Mouse (Mus musculus) hindbrain, embryonic 14.5 days (tissue): ENCODE results near the gene Plcb2. TPM values are rescaled to one million over a fixed set of nuclear protein-coding genes. Genes with fewer than 3 reads are reported as not detected.
A peak's percentile ranks its signal among the peaks of the same experiment; 100 is the strongest.

Experiments used
- ATAC-seq: fragments of 200-750 bp; cut with Nextera tagmentation; 2 replicates; pipeline ENCODE4 v1.8.0; 2017; ENCODE audit warnings: moderate number of reproducible peaks, mild to moderate bottlenecking, moderate TSS enrichment, moderate library complexity; ENCODE audit not compliant: low FRiP score
- DNase-seq: peaks from one replicate; pipeline ENCODE4 v3.0.0-alpha.2; 2015; ENCODE audit warnings: low spot score
- H3K27ac ChIP-seq: fragments of 300-500 bp; sonication (generic); 2 replicates; pipeline ENCODE4 v1.5.1; 2014; ENCODE audit warnings: mild to moderate bottlenecking, moderate library complexity
- H3K27me3 ChIP-seq: fragments of 300-500 bp; sonication (generic); 2 replicates; pipeline ENCODE4 v1.6.1; 2014; ENCODE audit warnings: mild to moderate bottlenecking, low read length, mixed read lengths; ENCODE audit not compliant: control insufficient read depth, insufficient read depth
- H3K36me3 ChIP-seq: fragments of 300-500 bp; sonication (generic); replicated peaks from 2 replicates; pipeline ENCODE4 v1.6.1; 2014; ENCODE audit not compliant: control insufficient read depth, insufficient read depth
- H3K4me1 ChIP-seq: fragments of 300-500 bp; sonication (generic); replicated peaks from 2 replicates; pipeline ENCODE4 v1.6.1; 2014; ENCODE audit warnings: antibody characterized with exemption, low read length, mixed read lengths; ENCODE audit not compliant: control insufficient read depth, insufficient read depth
- H3K4me2 ChIP-seq: fragments of 300-500 bp; sonication (generic); replicated peaks from 2 replicates; pipeline ENCODE4 v1.6.1; 2014; ENCODE audit warnings: mild to moderate bottlenecking, moderate library complexity
- H3K4me3 ChIP-seq: fragments of 300-500 bp; sonication (generic); replicated peaks from 2 replicates; pipeline ENCODE4 v1.5.1; 2014; ENCODE audit warnings: mild to moderate bottlenecking, low read length
- H3K9ac ChIP-seq: fragments of 300-500 bp; sonication (generic); 2 replicates; pipeline ENCODE4 v1.6.1; 2014
- H3K9me3 ChIP-seq: fragments of 300-500 bp; sonication (generic); 2 replicates; pipeline ENCODE4 v1.6.1; 2016; ENCODE audit warnings: low read length; ENCODE audit not compliant: control insufficient read depth
- WGBS: fragments of 180-500 bp; shearing (Covaris S2); extraction: QIAGEN DNeasy Blood & Tissue Kit; methylation state at CpG from one replicate; pipeline ENCODE4 v1.1.7; 2014; 5-methylcytosine and 5-hydroxymethylcytosine counted together
- polyA plus RNA-seq: library from polyadenylated mRNA; unstranded; fragments of >200 nt; fragmentation: Nextera tagmentation; extraction: Ambion mirVana; gene quantifications from 2 replicates; pipeline ENCODE4 v1.2.1, GENCODE M21; 2014

The Plcb2 gene
- polyA plus RNA-seq, 1 experiment from 2014 or later, result 0.54 TPM

DNA sequence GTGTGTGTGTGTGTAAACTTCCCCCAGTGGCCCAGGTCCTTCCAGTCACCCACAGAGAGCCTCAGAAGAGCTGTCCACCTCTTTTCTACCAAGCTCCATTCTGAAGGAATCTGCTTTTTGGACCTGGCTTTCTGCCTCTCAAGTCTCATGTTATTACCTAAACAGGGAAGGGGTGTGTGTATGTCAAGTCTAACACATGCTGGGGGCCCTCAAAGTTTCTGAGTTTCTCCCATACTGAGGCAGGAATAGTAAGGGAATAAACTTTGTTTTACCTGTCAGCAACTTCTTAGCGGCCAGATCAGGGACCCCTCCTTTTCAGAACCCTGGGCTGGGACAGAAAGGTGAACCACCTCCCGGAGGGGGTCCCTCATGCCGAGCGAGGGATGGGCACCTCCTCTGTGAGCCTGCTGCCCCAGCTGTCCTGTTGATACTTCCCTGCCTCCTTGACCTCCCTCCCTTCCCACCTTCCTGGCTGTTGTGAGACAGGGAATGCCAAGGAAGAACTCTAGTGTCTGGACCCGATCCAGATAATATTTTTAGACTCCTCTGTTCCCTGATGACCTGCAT is 30.8 kb downstream of the Plcb2 start:
- no peak overlapping the region for H3K4me3 ChIP-seq
- H3K27me3 ChIP-seq, result peaks cover 62% of the 10 kb centered on the region
- DNase-seq (no peak), ATAC-seq (no peak)
- peaks cover 8% of the 10 kb centered on the region for H3K4me1 ChIP-seq
- peaks cover 10% of the 10 kb centered on the region for H3K36me3 ChIP-seq
- 34% methylated on average over 5 of the region's 5 CpGs for WGBS
- no peak overlapping the region for H3K4me2 ChIP-seq
- no peak overlapping the region for H3K27ac ChIP-seq
- no peaks in the 10 kb centered on the region for H3K9me3 ChIP-seq
- no peak overlapping the region for H3K9ac ChIP-seq

DNA sequence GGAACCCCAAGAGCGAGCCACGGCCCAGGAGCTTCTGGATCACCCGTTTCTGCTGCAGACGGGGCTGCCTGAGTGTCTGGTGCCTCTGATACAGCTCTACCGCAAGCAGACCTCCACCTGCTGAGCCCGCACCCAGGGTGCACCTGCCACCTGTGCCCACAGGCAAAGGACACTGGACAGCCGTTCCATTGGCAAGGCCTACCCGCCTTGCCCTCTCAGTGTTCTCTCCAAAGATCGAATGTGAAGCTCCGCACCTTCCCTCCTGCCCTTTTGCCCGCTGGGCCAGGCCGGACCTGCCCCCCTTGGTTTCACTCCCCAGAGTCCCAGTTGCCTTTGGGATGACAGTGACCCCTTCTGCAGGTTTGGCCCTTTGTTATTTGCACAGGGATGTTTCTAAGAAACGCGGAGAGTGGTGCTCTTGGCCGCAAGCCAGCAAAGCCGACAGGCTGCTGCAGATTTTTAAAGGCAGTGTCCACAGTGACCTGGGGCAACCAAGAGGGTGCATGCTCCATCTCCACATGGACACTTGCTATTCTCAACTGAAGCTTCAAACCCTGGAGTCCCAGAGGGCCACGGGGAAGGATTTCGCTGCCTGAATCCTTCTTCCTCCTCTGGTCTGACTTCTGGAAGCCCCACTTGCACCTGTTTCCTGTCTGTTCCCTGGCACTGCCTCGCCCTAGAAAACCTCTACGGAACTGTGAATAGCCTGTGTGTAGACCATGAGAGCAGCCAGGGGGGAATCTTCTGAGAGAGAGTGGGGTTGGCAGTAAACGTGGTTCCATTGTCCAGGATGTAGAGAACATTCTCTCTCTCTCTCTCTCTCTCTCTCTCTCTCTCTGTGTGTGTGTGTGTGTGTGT is 31.6 kb downstream of the Plcb2 start:
- Histone ChIP-seq H3K4me2 (no peak overlapping the region), H3K4me1 (peaks cover 7% of the 10 kb centered on the region), H3K9me3 (no peaks in the 10 kb centered on the region), H3K27ac (no peak overlapping the region), H3K4me3 (no peak overlapping the region), H3K9ac (no peak overlapping the region), H3K36me3 (peaks cover 10% of the 10 kb centered on the region), H3K27me3 (peaks cover 55% of the 10 kb centered on the region)
- DNase-seq (no peak), ATAC-seq (no peak)
- 48% methylated on average over 21 of the region's 21 CpGs for WGBS

DNA sequence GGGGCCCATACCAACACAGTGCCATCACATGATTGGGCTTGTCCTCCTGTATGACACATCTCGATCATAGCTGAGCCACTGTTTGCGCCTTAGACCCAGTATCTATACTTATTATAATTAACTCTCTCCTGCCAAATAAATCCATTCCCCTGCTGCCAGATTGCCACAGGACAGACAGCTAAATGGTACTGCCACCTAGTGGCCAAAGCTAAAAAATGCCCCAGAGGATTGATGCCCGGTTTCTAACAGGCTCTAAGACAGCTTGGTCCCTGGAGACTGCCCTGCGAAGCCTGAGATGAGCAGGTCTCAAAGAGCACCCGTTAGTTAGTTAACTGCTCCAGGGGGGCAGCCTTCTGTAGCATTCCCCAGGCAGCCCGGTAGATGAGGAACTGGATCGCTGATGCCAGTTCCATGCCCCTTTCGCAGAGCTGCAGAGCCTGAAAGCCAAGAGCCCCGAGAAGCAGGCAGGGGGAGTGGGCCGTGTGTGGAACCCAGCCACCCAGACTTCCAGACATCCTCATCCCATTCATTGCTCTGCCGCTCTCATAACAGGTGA is 32.5 kb downstream of the Plcb2 start:
- DNase-seq, result peak; percentile 76
- WGBS, result 23% methylated on average over 11 of the region's 11 CpGs
- H3K27ac ChIP-seq, result no peak overlapping the region
- H3K9ac ChIP-seq, result no peak overlapping the region
- H3K27me3 ChIP-seq, result peaks cover 46% of the 10 kb centered on the region
- H3K4me1 ChIP-seq, result peaks cover 6% of the 10 kb centered on the region
- no peak overlapping the region for H3K4me3 ChIP-seq
- no peaks in the 10 kb centered on the region for H3K9me3 ChIP-seq
- H3K4me2 ChIP-seq, result no peak overlapping the region
- no peak for ATAC-seq
- H3K36me3 ChIP-seq, result peaks cover 10% of the 10 kb centered on the region

DNA sequence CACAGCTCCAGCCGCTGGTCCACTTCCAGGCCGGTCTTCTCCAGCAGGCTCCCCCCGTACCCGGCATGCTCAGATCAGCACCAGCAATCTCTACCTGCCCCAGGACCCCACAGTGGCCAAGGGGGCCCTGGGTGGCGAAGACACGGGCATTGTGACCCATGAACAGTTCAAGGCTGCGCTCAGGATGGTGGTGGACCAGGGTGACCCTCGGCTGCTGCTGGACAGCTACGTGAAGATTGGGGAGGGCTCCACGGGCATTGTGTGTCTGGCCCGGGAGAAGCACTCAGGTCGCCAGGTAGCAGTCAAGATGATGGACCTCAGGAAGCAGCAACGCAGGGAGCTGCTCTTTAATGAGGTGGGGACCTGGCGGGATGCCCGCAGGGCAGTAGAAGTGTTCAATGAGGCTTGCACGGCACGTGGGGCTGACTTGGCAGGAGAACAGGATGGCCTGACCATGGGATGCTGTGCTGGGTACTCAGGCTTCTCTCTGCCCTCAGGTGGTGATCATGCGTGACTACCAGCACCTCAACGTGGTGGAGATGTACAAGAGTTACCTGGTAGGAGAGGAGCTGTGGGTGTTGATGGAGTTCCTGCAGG is 34.8 kb downstream of the Plcb2 start:
- ATAC-seq, result no peak
- DNase-seq, result no peak
- 83% methylated on average over 19 of the region's 19 CpGs for WGBS

DNA sequence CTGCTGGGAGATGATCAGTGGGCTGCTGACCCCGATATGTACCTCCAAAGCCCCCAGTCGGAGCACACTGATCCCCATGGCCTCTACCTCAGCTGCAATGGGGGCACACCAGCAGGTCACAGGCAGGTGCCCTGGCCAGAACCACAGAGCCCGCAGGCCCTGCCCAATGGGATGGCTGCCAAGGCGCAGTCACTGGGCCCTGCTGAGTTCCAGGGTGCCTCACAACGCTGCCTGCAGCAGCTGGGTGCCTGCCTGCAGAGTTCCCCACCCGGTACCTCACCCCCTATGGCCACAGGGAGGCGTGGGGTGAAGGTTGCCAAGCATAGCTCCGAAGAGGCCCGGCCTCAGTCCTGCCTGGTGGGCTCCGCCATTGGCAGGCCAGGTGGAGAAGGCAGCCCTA is 38.4 kb downstream of the Plcb2 start:
- no peak for ATAC-seq
- Histone ChIP-seq H3K9me3 (no peaks in the 10 kb centered on the region), H3K4me3 (no peak overlapping the region), H3K36me3 (peaks cover 21% of the 10 kb centered on the region), H3K27ac (no peak overlapping the region), H3K9ac (no peak overlapping the region), H3K4me1 (no peaks in the 10 kb centered on the region), H3K4me2 (no peak overlapping the region), H3K27me3 (0 out of 2 replicates have a peak, but pooled peaks cover 3% of the 10 kb centered on the region)
- DNase-seq, result no peak
- WGBS, result 85% methylated on average over 10 of the region's 10 CpGs

More for the DNA sequence above, 34.8 kb downstream of the Plcb2 start:
- H3K4me3 ChIP-seq, result no peak overlapping the region
- peaks cover 21% of the 10 kb centered on the region for H3K36me3 ChIP-seq
- no peak overlapping the region for H3K9ac ChIP-seq
- H3K9me3 ChIP-seq, result no peaks in the 10 kb centered on the region
- peaks cover 26% of the 10 kb centered on the region for H3K27me3 ChIP-seq
- no peak overlapping the region for H3K27ac ChIP-seq
- no peak overlapping the region for H3K4me2 ChIP-seq
- H3K4me1 ChIP-seq, result no peaks in the 10 kb centered on the region

DNA sequence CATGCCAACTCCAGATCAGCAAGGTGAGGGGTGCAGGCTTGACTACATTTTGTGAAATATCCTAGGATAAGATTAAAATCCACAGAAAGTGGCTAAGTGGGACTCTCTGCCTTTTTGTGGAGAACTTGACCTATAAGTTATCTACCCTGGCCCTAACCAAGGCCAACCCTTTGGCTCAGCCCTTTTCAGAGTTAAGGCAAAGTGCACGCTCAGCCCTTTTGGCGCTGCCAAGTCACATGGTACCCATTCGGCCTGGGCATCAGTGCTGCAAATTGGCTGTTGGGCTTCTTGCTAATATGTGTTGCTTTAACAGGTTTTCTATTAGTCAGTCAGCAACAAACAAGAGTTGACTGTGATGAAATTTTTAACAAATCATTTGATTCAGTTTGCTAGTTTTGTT is 40.4 kb downstream of the Plcb2 start:
- no peak for ATAC-seq
- WGBS, result over 99% methylated on average over 3 of the region's 3 CpGs

DNA sequence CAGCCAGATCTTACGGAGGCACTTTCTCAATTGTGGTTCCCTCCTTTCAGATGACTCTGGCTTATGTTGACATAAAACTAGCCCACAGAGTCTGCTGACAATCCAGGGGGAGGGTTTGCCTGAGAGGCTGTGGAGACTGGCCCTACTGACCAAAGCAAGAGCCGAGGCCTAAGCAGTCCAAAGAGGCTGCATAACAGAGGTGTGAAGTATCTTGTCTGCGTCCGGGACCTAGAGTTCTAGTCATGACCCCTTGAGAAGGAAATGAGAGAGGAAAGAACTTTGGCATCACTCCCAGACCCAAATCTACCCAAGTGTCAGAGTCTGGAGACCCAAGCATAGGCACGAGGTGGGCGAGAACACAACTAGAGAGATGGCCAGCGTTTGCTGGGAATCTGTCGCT is 41.5 kb downstream of the Plcb2 start:
- Histone ChIP-seq H3K27me3 (no peaks in the 10 kb centered on the region), H3K9me3 (no peaks in the 10 kb centered on the region), H3K36me3 (peaks cover 11% of the 10 kb centered on the region; the same call in 1 of the 2 replicates), H3K4me1 (no peaks in the 10 kb centered on the region), H3K9ac (no peak overlapping the region), H3K4me3 (no peak overlapping the region), H3K4me2 (no peak overlapping the region), H3K27ac (no peak overlapping the region)
- 82% methylated on average over 8 of the region's 8 CpGs for WGBS
- ATAC-seq (no peak), DNase-seq (no peak)

More for the DNA sequence above, 40.4 kb downstream of the Plcb2 start:
- no peak overlapping the region for H3K4me2 ChIP-seq
- H3K9ac ChIP-seq, result no peak overlapping the region
- no peaks in the 10 kb centered on the region for H3K9me3 ChIP-seq
- no peak for DNase-seq
- H3K27me3 ChIP-seq, result no peaks in the 10 kb centered on the region
- H3K36me3 ChIP-seq, result peaks cover 11% of the 10 kb centered on the region; the same call in 1 of the 2 replicates
- no peak overlapping the region for H3K27ac ChIP-seq
- no peak overlapping the region for H3K4me3 ChIP-seq
- H3K4me1 ChIP-seq, result no peaks in the 10 kb centered on the region

DNA sequence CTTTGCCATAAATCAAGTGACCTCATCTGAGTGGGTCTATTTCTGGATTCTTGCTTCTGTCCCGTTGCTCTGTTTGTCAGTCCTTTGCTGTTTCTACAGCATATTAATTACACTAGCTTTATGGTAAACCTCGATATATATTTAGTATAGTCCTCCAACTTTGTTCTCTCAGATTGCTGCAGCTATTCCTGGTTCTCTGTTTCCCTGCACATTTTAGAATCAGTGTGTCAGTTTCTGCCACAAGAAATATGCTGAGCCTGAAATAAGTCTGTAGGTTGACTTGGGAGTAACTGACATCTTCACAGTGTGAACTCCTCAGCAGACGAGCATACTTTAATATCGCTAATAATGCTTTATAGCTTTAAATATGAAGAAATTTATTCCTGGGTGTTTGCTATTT is 43.1 kb downstream of the Plcb2 start:
- Histone ChIP-seq H3K9me3 (no peaks in the 10 kb centered on the region), H3K27ac (no peak overlapping the region), H3K4me3 (no peak overlapping the region), H3K27me3 (no peaks in the 10 kb centered on the region), H3K36me3 (peaks cover 4% of the 10 kb centered on the region; the same call in 1 of the 2 replicates), H3K9ac (no peak overlapping the region), H3K4me1 (no peaks in the 10 kb centered on the region), H3K4me2 (no peak overlapping the region)
- WGBS, result 88% methylated on average over 4 of the region's 4 CpGs
- no peak for DNase-seq
- ATAC-seq, result no peak
